Mouse (Mus musculus): ENCODE data around the gene Lrrc20. TPM values are rescaled to one million over a fixed set of nuclear protein-coding genes. Genes with fewer than 3 reads are reported as not detected.
A peak's percentile ranks its signal among the peaks of the same experiment; 100 is the strongest.
"Not testable (repeated sequence)": the region's sequence is repeated elsewhere in the genome, so short reads cannot be mapped to it uniquely, and the experiment has no call there.

Lrrc20 gene
- total RNA-seq, 4 experiments from 2014 or later, result 32.7 to 43.3 (median 40.3) TPM

DNA sequence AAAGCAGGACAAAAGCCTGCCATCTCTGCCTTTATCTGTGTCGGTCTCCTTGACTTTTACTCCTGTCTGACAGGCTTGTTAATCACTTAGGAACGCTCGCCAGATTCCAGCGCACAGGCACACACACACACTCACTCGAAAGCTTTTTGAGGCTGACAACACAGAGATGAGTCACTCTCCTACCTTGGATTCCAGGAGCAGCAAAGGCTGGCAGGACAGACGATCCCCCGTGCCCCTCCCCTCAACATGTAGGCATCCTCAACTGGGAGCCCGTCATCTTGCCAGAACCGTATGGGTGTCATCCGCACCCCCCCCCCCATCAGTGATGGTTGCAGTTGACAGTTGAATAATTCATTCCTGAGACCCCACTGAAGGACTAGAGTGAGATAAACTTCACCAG lies 94.6 kb downstream of the Lrrc20 start:
- no peak for DNase-seq (ENCODE audit: low spot score)

DNA sequence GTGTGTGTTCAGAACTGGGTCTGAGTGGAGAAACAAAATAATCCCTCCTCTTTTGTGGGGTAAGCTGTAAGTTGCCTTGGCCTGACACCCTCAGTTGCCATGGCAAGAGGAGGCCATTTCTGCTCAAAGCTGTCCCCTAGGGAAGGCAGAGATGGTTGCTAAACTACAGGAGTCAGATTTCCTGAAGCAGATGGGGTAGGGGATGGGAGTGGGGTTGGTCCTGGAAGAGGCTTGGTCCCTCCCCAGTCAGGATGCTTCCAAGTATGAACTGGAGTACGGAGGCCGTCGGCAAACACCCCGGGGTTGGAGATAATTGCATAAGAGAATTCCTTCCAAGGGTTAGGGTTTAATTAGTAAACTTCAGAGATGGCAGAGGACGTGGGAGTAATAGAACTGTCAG lies 96.5 kb downstream of the Lrrc20 start:
- DNase-seq (ENCODE audit: low spot score), result no peak

- DNase-seq (ENCODE audit: low spot score), result no peak
Observed at GRCm38 (mm10) chr10:61576120-61576767, 100.6 kb downstream of the Lrrc20 start.

DNA sequence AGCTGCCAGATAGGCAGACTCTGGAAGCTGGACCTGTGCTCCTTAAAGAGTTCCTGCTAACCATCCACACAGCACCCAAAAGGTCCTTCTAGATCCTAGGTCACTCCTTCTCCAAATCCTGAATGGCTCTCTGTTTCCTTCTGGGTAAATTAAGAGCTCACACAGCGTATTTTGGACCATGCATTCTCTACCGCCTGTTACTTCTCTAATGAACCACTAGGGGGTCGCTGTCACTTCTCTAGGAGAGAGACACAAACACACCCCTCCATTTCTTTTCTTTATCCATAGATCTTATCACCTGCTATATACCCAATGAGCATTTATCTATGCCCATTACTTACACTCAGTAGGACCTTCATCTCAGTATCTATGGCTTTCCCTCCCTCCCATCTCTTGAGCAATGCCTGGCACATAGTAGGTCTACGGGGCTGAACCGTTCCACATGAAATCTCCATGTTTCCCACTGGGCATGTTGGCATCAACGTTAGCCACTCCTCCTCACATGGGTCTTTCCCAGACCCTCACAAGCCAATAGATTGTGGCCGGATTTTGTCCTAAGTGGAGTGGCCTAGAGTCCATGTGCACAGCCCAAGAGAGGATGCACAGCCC lies 111.7 kb downstream of the Lrrc20 start:
- no peak for DNase-seq (ENCODE audit: low spot score)

DNA sequence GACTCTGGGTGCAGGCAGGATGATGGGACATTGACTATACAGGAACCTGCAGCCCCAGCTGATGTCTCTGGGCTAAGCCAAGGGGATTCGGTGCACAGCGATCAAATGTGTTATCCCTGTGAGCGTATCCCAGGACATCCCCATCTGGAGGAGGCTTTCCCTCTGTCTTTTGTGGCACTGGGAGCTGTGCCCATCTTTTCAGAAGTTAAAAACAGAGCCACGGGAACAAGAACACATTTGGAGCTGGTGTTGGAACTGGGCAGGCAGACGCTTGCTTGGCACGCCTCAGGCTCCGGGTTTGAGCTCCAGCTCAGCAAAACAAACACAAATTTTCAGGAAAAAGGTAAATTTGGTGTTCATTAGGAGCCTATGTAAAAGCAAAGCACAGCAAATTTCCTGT lies 122.4 kb downstream of the Lrrc20 start:
- DNase-seq (ENCODE audit: low spot score), result no peak

DNA sequence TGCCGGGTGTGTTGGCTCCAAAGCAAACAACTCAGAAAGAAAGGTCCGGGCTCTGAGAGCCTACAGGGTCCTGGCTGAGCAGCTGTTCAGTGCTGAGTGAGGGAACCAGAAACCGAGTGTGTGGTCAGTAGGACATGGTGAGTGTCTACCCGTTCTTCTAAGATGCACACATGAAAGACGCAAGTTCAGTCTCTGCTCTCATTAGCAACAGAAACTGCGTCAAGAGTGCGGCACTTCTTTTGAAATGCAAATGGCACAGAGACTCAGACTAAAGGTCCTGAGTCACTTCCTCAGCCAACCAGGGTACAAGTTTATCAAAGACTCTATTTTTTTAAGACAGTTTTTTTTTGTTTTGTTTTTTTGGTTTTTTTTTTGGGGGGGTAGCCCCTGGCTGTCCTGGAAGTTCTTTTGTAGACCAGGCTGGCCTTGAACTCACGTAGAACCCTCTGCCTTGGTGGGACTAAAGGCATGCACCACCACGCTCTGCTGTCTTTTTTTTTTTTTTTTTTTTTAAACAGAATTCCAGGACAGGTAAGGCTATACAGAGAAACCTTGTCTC lies 124.0 kb downstream of the Lrrc20 start:
- no peak for DNase-seq (ENCODE audit: low spot score)

DNA sequence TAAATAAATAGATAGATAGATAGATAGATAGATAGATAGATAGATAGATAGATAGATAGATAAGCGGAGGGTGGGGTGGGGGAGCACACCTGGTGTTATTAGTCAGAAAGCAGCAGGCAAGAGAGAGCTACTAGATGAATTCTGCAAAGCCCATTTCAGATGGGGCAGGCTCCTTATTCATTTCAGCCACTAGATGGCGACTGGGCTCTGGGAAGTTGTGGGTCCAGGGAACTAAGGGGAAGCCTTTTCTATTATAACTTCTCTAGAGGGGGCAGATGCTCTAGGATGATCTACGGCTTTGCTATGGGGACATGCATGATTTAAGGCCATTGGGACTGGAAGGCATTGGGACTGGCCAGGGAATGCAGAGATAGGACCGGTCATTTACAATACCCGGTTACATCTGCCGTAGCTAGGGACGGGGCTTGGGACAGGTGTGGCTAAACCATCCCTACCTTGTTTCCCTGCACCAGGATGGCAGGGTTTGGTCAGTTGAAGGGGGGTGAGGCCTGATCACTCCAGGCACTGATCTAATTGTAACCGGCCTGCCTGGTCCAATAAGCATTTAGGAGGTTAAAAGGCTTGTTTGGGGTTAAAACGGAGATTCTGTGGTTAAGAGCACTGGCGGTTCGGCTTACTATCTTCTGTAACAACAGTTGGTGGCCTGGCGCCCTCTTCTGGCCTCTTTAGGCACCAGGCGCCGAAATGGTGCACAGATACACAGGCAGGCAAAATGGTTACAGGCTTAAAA lies 126.9 kb downstream of the Lrrc20 start:
- peak; percentile 23 for DNase-seq (ENCODE audit: low spot score)

- no peak for DNase-seq (ENCODE audit: low spot score)
Observed at GRCm38 (mm10) chr10:61604376-61605065, 128.9 kb downstream of the Lrrc20 start.

DNA sequence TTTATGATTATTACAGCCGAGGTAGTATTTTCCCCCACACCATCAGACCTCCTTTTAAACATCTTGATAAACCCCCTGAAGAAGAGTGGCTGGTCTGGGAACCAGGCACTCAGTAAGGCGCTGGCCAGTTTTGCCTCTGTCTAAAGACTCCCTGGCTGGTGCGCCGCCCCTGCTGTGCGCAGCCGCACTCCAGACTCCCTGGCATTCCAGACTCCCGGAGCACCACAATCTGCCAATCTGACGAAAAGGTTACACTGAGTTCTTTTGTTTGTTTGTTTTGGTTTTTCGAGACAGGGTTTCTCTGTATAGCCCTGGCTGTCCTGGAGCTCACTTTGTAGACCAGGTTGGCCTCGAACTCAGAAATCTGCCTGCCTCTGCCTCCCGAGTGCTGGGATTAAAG lies 129.8 kb downstream of the Lrrc20 start:
- DNase-seq (ENCODE audit: low spot score), result not testable (repeated sequence)

DNA sequence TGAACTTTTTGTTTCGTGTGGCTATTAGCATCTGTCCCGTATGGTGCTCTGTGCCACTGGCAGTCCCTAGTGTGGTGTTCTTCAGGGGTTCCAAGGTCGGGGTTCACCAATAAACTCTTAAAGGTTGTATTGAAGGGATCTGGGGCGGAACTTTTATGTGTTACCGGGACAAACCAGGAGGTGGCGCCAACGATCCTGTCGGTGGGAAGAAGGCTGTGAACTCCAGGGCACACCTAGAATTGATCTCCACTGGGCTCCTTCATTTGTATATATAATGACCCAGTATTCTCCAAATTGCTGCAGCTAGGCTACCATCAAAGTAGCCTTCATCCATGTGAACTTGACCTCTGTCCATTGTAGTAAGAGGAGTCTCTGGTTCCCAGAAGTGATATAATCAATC lies 130.2 kb downstream of the Lrrc20 start:
- peak; percentile 50 for DNase-seq (ENCODE audit: low spot score)

- DNase-seq (ENCODE audit: low spot score), result no peak
Observed at GRCm38 (mm10) chr10:61608233-61608632, 132.6 kb downstream of the Lrrc20 start.

DNA sequence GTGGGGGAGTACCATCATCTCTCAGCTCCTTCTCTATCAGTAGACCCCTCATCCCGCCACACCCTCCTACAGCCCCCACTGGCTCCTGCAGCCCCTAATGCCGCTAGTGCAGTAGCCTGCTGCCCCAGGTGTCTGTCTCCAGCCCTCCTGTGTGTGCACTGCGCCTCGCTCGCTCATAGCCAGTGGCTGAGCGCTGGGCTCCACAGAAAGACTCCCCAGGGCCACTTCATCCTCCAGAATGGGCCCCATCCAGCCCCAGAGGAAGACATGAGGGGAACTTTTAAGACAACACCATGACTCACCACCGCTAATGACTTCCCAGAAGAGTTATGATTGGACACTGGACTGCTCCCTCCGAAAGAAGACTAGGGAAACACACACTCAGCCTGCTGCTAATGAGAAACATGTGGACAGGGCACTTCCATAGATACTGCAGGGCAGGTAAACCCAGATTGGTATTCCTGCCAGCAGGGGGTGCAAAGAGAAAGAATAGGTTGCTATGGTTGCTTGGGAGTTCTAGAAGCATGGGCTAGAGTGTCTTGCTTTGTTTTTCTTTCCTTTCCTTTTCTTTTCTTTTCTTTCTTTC lies 135.1 kb downstream of the Lrrc20 start:
- no peak for DNase-seq (ENCODE audit: low spot score)

DNA sequence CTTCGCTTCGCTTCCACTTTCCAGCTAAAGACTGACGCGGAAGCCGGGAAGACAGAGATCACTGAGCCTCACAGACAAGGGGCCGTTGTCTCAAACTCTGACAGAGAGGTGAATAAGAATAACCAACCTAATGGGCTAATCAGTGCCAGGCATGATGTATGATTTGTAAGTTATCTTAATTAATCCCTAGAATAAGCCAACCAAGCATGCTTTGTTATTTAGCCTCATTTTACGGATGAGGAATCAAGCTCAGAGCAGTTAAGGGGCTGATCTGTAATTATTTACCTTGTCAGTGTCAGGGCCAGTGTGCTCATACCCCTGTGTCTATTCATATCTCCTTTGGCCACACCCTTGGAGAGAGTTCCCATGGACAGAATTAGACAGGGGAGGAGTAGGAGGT lies 138.7 kb downstream of the Lrrc20 start:
- DNase-seq (ENCODE audit: low spot score), result no peak

DNA sequence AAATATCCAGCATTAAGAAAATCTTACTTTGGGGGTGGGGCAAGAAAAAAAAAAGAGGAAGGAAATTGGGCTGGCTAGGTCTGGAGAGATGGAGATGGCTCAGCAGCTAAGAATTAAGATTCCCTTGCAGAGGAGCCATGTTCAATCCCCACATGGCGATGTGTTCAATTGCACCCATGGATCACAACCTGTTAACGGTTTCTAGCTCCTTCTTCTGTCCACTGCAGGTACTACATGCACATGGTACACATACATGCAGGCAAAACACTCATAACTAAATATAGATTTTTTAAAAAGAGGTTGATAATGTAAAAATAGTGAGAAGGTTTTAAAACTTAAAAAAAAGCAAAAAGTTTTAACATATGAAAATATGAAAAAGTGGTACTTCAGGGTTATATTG lies 142.9 kb downstream of the Lrrc20 start:
- DNase-seq (ENCODE audit: low spot score), result no peak

- DNase-seq (ENCODE audit: low spot score), result no peak
Observed at GRCm38 (mm10) chr10:61621681-61622080, 146.1 kb downstream of the Lrrc20 start.

DNA sequence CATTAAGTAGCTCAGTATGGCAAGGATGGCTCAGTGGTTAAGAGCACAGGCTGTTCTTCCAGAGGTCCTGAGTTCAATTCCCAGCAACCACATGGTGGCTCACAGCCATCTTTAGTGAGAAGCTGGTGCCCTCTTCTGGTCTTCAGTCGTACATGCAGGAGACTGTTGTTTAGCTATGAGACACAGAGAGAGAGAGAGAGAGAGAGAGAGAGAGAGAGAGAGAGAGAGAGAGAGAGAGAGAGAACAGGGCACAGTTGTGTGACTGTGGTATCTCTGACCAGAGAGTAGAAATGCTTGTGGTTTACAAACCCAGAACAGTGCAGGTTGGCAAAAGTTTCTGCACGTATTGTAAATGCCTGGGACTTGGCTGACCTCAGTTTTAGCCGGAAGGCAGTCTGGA lies 148.3 kb downstream of the Lrrc20 start:
- DNase-seq (ENCODE audit: low spot score), result not testable (repeated sequence)

DNA sequence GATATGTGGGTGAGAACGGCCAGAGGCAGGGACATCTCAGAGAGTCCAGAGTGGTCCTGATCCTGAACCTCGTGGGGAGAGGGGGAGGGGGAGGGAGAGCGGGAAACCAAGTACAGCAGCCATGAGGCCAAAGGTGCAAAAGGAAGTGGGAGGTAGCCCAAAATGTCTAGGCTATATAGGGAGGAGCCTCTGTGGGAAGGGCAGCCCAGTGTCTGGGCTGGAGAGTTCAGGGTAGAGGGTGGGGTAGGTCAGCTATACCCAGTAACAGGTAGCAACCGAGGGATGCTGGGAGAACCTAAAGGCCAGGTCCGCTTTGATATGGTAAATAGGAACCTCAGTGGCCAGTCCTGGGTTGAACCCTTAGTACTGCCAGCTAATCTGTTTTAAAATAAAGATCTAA lies 149.2 kb downstream of the Lrrc20 start:
- no peak for DNase-seq (ENCODE audit: low spot score)

GRCm38 (mm10) chr10:61625381-61626257 lies 150.0 kb downstream of the Lrrc20 start:
- DNase-seq (ENCODE audit: low spot score), result no peak

DNA sequence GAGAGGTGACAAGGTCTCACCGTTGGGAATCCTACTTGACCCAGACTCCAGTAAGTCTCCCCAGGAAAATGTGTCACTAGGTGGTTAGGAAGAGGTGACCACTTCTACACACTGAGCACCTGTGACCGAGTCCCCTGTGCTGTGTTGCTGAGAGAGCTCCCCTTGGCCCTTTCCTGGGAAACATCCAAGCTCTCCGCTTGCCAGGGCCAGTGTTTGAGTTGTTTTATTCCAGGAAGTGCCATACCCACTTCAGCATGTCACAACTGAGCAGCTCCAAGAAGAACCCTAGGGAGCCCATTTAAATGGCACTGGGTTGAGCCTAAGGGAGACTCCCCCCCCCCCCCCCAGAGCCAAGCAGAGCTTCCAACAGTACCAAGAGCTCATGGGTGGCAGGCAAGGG lies 150.9 kb downstream of the Lrrc20 start:
- no peak for DNase-seq (ENCODE audit: low spot score)

GRCm38 (mm10) chr10:61627195-61627937 lies 151.8 kb downstream of the Lrrc20 start:
- no peak for DNase-seq (ENCODE audit: low spot score)
